Mouse (Mus musculus): Measurements from ENCODE around the gene Gls2. TPM values are rescaled to one million over a fixed set of nuclear protein-coding genes. Genes with fewer than 3 reads are reported as not detected.

Gls2 gene
- polyA plus RNA-seq, 1 experiment from 2014 or later = 1.5 TPM

Other genes with a start within 250 kb of the Gls2 start
- not detected in 2 replicates for gene Hsd17b6, start 186.8 kb upstream of the Gls2 start, polyA plus RNA-seq (2016; fragmentation: Nextera tagmentation; extraction: Ambion mirVana)
- 53.4 and 57.8 TPM in 2 replicates for gene Prim1, start 179.3 kb upstream of the Gls2 start, polyA plus RNA-seq (2016; fragmentation: Nextera tagmentation; extraction: Ambion mirVana)
- gene Naca, start 158.9 kb upstream of the Gls2 start, polyA plus RNA-seq (2016; fragmentation: Nextera tagmentation; extraction: Ambion mirVana) = 668 and 670 TPM in 2 replicates
- 461 and 507 TPM in 2 replicates for gene Ptges3, start 135.5 kb upstream of the Gls2 start, polyA plus RNA-seq (2016; fragmentation: Nextera tagmentation; extraction: Ambion mirVana)
- gene Atp5b, start 111.2 kb upstream of the Gls2 start, polyA plus RNA-seq (2016; fragmentation: Nextera tagmentation; extraction: Ambion mirVana) = 2,084 and 2,133 TPM in 2 replicates
- gene Baz2a, start 102.9 kb upstream of the Gls2 start, polyA plus RNA-seq (2016; fragmentation: Nextera tagmentation; extraction: Ambion mirVana) = 12.2 and 14.9 TPM in 2 replicates
- 17.2 and 20.0 TPM in 2 replicates for gene Rbms2, start 14.2 kb upstream of the Gls2 start, polyA plus RNA-seq (2016; fragmentation: Nextera tagmentation; extraction: Ambion mirVana)
- gene Spryd4, start 17.4 kb downstream of the Gls2 start, polyA plus RNA-seq (2016; fragmentation: Nextera tagmentation; extraction: Ambion mirVana) = 21.8 and 21.9 TPM in 2 replicates
- not detected in 2 replicates for gene Mip, start 31.4 kb downstream of the Gls2 start, polyA plus RNA-seq (2016; fragmentation: Nextera tagmentation; extraction: Ambion mirVana)
- gene Timeless, start 37.6 kb downstream of the Gls2 start, polyA plus RNA-seq (2016; fragmentation: Nextera tagmentation; extraction: Ambion mirVana) = 48.6 and 50.6 TPM in 2 replicates
- 0.18 and 0.49 TPM in 2 replicates for gene Apon, start 59.6 kb downstream of the Gls2 start, polyA plus RNA-seq (2016; fragmentation: Nextera tagmentation; extraction: Ambion mirVana)
- gene Apof, start 74.2 kb downstream of the Gls2 start, polyA plus RNA-seq (2016; fragmentation: Nextera tagmentation; extraction: Ambion mirVana) = not detected in 2 replicates
- gene Stat2, start 76.1 kb downstream of the Gls2 start, polyA plus RNA-seq (2016; fragmentation: Nextera tagmentation; extraction: Ambion mirVana) = 23.3 and 25.6 TPM in 2 replicates
- gene Il23a, start 104.3 kb downstream of the Gls2 start, polyA plus RNA-seq (2016; fragmentation: Nextera tagmentation; extraction: Ambion mirVana) = 0.28 TPM in 1 of 2 replicates, not detected in the other
- 31.5 and 33.0 TPM in 2 replicates for gene Pan2, start 108.9 kb downstream of the Gls2 start, polyA plus RNA-seq (2016; fragmentation: Nextera tagmentation; extraction: Ambion mirVana)
- 212 and 230 TPM in 2 replicates for gene Cnpy2, start 128.0 kb downstream of the Gls2 start, polyA plus RNA-seq (2016; fragmentation: Nextera tagmentation; extraction: Ambion mirVana)
- gene Cs, start 143.3 kb downstream of the Gls2 start, polyA plus RNA-seq (2016; fragmentation: Nextera tagmentation; extraction: Ambion mirVana) = 221 and 230 TPM in 2 replicates
- gene Coq10a, start 174.5 kb downstream of the Gls2 start, polyA plus RNA-seq (2016; fragmentation: Nextera tagmentation; extraction: Ambion mirVana) = 33.3 and 35.2 TPM in 2 replicates
- gene Ankrd52, start 182.7 kb downstream of the Gls2 start, polyA plus RNA-seq (2016; fragmentation: Nextera tagmentation; extraction: Ambion mirVana) = 10.2 and 13.2 TPM in 2 replicates
- not detected in 2 replicates for gene Slc39a5, start 206.8 kb downstream of the Gls2 start, polyA plus RNA-seq (2016; fragmentation: Nextera tagmentation; extraction: Ambion mirVana)
- gene Nabp2, start 217.0 kb downstream of the Gls2 start, polyA plus RNA-seq (2016; fragmentation: Nextera tagmentation; extraction: Ambion mirVana) = 109 and 115 TPM in 2 replicates
- 61.3 and 61.4 TPM in 2 replicates for gene Rnf41, start 217.2 kb downstream of the Gls2 start, polyA plus RNA-seq (2016; fragmentation: Nextera tagmentation; extraction: Ambion mirVana)